Mouse (Mus musculus) adrenal gland, adult 2 months (tissue): ENCODE data around the gene Cat. TPM values are rescaled to one million over a fixed set of nuclear protein-coding genes. Genes with fewer than 3 reads are reported as not detected.

Source experiments
- DNase-seq: peaks from one replicate; pipeline ENCODE4 v3.0.0; 2021
- polyA plus RNA-seq: library from polyadenylated mRNA; depleted of rRNA; stranded (reverse); fragments of >200 nt; gene quantifications from 2 replicates; pipeline ENCODE4 v1.2.3, GENCODE M21; 2012
- total RNA-seq, 2 experiments: library from RNA; stranded (reverse); gene quantifications; 2 replicates each; pipeline ENCODE4 v1.2.3; 2021

Cat gene
- total and polyA plus RNA-seq, 3 experiments: 174 to 548 (median 481) TPM

- no peak for DNase-seq
These were observed 7.5 kb downstream of the Cat start for GRCm38 (mm10) chr2:103477456-103477855.

DNA sequence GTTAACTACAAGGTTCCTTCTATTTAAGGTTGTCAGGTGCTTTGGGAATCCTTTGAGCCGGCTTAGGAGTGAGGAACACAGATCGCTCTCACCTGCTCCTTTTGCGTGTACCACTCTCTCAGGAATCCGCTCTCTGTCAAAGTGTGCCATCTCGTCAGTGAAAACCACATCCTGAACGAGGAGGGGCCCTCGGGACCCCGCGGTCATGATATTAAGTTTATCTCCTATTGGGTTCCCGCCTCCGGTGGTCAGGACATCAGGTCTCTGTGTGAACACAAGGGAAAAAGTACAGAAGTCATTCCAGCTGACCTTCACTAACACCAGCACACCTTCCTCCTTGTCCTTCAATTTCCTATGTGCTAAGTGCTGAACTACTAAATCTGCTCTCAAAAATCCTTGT, 8.3 kb downstream of the Cat start:
- no peak for DNase-seq

DNA sequence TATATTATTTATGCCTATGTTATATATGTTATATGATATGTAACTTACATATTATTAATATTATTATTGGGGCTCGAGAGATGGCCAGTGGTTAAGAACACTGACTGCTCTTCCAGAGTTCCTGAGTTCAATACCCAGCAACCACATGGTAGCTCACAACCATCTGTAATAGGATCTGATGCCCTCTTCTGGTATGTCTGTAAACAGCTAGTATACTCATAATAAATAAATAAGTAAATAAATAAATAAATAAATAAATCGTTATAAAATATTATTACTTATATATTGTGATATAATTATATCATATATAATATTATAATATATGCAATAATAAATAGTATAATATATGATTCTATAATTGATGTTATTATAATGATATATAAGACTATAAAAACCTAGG, 8.8 kb downstream of the Cat start:
- DNase-seq: no peak

DNA sequence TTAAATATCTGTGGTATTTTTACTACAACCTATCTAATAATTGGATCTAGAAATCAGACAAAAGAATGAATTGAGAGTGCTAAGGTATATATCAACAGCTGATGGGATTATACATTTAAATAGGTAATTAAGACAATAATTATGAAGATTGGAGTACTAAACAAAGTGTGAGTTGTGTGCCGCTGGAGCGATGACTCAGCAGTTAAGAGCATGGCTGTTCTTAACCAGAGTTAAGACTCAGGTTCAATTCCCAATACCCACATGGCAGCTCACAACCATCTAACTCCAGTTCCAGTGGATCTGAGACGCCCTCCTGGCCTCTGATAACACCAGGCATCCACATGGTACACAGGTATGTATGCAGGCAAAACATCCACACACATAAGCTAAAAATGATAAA, 11.6 kb downstream of the Cat start:
- no peak for DNase-seq

- no peak for DNase-seq
These were observed 17.9 kb downstream of the Cat start for GRCm38 (mm10) chr2:103466984-103467588.

GRCm38 (mm10) chr2:103466272-103466671, 18.7 kb downstream of the Cat start:
- no peak for DNase-seq

DNA sequence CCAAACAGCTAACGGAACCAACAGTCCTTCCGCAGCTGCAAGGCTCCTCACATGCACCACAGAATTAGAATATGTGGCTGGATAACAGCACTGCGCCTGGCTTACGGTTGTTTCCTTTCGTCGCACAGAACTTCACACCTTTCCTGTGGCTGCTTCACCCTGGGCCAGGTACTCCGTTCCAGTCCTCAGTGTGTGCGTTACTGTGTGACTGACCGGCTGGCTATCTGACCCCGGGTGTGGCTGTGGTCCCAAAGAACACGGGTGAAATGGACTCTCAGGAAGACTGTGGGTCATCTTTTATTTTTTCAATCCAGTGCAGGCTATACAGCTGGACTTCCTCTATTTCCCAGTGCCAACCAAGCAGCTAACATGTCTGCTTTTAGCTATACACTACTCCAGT, 19.5 kb downstream of the Cat start:
- DNase-seq: no peak

DNA sequence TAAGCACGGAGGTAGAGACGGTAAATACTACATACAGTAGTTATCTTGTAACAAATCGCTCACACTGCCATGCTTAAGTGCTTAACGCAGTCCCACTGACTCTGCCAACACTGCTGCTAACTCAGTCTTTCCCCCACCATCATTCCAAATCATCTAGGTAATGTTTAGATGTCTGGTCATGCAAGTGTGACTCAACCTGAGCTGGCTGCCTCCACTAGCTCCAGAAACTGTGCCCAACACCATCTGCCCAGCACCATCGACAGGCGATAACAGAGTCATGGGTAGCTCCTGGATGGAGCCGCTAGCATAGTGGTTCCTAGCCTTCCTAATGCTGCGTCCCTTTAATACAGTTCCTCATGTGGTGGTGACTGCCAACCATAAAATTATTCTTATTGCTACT, 20.4 kb downstream of the Cat start:
- DNase-seq: no peak

- no peak for DNase-seq
These were observed 22.2 kb downstream of the Cat start for GRCm38 (mm10) chr2:103462746-103463145.

DNA sequence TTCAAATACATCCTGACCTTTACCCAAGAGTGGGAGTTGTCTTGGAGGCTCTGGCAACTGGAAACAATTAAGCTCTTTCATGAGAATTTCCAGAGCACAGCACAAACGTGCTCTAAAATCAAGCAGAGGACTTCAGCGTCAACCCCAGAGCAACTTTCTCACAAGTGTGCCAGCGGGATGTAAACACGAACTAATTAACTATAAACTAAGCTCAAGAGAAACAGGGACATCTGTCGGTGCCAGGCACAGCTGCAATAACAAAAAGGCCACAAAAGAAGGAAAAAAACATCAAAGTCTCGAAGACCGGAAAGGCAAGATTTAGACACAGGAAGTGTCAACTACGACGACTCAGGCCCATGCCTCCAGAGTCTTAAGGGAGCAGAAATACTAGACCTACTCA, 23.2 kb downstream of the Cat start:
- no peak for DNase-seq

DNA sequence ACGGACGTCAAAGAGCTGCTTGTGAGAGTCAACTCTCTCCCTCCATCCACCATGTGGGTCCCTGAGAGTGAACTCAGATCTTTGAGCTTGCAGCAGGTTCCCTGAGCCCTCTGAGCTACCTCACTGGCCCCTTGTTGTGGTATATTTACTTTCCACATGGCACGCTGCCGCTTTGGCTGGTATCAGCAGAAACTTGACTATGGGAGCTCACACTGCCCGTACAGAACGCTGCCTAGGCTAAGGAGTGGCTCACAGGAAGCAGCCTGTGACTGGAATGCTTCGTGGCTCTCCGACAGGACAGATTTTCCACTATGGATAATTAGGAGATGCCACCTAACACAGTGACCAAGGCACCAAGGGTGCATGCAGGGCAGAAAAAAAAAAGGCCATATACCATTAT, 23.8 kb downstream of the Cat start:
- no peak for DNase-seq

DNA sequence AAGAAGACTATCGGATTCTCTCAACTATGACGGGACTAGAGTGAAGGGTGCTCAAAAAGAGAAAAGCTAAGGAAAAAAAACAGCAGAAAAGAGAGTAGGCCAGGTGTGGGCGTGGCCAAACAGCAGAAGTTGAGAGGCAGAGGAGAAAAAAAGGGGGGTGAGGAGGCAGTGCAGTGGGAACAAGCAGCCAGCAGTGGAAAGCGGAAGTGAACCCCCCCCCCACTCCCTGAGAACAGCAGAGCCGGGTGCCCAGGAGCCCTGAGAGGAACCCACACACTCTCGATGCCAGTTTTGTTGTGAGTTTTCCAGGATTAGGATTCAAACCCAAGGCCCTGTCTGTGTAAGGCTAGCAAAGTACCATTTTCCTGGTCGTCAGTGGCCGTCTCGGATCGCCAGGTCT, 25.9 kb downstream of the Cat start:
- DNase-seq: no peak

DNA sequence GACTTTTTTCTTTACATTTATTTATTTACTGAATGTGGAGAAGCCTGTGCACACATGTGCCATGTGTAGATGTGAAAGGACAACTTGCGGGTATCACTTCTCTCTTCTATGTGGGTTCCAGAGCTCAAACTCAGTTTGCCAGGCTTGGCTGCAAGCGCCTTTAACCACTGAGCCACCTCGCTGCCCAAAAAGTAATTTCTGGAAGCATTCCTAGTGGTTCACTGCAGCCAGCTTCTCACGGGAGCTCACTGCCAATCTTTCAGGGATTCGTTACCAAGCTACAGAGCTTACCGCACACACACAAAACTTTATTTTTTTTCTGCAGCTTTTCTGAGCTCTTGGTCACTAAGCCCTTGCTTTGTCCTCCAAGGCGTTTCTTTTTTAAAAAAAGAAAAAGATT, 27.3 kb downstream of the Cat start:
- no peak for DNase-seq

- no peak for DNase-seq
These were observed 27.9 kb downstream of the Cat start for GRCm38 (mm10) chr2:103457048-103457447.

DNA sequence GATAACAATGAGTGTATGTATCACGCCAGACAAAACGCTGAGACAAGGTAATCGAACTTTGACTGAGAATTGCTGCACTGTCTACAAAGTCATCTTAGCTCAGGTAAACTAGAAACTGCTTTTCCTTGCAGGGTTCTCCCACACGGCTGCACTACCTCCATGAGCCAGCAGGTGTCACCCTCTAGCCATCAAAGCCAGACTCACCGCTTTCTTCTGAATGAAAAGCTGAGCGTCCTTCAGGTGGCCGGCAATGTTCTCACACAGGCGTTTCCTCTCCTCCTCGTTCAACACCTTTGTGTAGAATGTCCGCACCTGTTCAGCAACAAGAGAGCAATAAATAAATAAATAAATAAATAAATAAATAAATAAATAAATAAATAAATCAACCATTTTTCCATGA, 28.3 kb downstream of the Cat start:
- peak; percentile 65 for DNase-seq

GRCm38 (mm10) chr2:103455748-103456147, 29.2 kb downstream of the Cat start:
- no peak for DNase-seq

DNA sequence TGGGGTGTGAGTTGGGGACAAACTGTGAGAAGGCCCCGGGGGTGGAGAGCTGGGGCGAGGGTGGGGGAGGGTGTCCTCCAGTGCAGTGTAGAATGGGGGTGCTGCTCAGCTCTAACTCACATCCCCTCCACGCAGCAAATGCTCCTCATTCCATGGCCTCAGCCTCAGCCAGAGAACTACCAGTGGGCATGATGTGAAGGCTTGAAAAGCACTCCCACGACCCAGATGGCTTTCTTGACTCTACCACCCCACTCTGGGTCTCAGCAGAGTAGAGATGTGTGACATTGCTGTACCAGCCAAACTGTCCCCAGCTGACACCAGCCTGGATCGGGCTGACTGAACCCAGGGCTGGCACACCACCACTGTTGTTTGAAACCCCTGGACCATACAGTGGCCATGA, 32.4 kb downstream of the Cat start:
- DNase-seq: no peak

DNA sequence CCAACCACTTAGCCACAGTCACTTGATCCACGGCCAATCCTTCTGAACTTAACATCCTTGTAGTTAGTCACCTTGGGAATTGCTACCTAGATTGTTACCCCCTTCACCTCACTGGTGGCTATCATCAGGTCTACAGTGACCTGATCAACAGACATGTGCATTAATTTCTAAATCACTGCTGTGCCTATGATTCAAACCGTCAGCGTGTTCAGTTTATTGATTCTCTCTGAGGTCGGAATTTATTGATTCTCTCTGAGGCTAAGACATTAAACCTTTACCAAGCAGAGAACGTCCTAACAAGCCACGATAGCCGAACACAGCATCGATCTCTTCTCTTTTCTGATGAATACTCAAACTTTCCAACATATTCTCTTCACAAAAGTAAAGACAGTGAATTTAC, 34.7 kb downstream of the Cat start:
- no peak for DNase-seq

DNA sequence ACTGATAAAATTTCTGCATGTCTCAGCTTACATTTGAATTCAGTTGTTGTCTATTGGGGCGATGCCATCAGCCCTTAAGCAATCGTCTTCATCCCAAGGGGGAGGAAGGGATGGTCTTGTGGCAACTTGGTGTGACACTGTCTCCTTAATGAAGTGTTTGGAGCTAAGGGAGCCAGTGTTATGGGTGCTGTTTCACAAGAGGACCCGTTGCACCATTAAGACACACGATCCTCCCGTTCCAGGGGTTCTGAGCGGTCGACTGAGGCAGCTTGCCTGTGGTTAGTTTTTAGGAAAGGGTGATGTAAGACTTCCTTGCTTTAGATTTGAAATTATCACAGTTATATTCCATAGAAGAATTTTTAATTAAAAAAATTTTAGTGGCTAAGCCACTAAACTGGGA, 35.1 kb downstream of the Cat start:
- DNase-seq: no peak

DNA sequence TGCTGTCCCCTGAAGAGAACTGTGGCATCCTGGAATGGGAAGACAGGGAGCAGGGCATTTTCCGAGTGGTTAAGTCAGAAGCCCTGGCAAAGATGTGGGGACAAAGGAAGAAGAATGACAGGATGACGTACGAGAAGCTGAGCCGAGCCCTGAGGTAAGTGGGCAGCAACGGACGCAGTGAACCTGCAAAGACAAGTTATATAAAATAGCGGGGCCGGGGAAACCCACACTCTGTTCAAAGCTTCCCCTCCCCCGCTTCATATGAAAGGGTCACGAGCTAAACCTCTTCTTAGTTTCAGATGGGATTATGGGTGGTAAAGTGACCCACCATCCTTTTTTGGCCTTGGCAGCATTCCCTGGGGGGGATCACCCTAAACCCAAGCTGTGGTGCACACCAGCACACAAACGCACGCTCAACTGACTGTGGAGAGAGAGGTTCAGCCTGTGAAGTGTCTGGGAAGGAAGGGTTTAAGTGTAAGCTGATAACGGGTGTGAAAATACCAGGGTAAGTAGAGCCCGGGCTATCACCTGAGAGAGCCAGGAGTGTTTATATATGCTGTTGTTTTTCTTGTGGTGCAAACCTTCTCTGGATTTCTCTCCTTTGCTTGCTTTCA, 35.9 kb downstream of the Cat start:
- DNase-seq: no peak

- no peak for DNase-seq
These were observed 38.6 kb downstream of the Cat start for GRCm38 (mm10) chr2:103446326-103446725.

DNA sequence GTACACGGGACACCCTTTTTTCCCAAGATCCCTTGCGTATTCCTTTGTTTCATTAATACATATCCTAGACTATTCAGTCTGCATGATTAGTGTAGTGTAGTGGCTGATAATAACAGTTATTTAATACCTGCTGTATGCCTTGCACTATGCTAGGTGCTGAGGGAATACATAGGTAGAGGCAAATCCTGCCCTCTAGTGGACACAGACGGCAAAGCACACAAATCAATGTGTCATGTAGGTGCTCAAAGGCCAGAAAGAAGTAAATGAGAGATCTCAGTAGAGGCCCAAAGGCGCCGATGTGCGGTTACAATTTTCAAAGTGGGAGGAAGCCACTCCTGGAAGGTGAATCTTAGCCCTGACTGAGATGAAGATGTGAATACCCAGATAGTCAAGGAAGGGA, 39.2 kb downstream of the Cat start:
- peak; percentile 31 for DNase-seq

GRCm38 (mm10) chr2:103439710-103440109, 45.2 kb downstream of the Cat start:
- peak; percentile 77 for DNase-seq

DNA sequence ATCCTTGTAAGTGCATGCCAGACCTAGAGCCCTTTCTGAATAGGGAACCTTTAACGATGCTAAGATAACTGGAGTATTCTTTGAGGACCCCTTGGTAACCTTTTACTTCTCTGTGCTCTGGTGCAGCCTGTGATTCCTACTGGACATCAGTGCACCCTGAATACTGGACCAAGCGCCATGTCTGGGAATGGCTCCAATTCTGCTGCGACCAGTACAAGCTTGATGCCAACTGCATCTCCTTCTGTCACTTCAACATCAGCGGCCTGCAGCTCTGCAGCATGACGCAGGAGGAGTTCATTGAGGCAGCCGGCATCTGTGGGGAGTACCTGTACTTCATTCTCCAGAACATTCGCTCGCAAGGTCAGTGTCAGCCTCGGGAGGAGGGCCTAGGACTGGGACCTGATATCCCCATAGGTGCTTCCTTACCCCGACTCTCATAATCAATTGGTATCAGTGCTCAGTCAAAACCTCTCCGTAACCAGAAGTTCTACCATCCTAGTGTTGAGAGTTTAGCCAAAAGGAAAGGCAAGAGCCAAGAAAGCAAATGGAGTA, 45.8 kb downstream of the Cat start:
- DNase-seq: no peak
